Mouse (Mus musculus) thymus, postnatal 36 days (tissue): Measurements from ENCODE around the gene Gm27029.
A peak's percentile ranks its signal among the peaks of the same experiment; 100 is the strongest.
"Not testable (repeated sequence)": the region's sequence is repeated elsewhere in the genome, so short reads cannot be mapped to it uniquely, and the experiment has no call there.

Experiments used
- DNase-seq, 2 experiments: peaks; one replicate each; pipeline ENCODE4 v3.0.0; 2022; ENCODE audit warnings: mixed read lengths in 2 of 2

Gm27029 gene

DNA sequence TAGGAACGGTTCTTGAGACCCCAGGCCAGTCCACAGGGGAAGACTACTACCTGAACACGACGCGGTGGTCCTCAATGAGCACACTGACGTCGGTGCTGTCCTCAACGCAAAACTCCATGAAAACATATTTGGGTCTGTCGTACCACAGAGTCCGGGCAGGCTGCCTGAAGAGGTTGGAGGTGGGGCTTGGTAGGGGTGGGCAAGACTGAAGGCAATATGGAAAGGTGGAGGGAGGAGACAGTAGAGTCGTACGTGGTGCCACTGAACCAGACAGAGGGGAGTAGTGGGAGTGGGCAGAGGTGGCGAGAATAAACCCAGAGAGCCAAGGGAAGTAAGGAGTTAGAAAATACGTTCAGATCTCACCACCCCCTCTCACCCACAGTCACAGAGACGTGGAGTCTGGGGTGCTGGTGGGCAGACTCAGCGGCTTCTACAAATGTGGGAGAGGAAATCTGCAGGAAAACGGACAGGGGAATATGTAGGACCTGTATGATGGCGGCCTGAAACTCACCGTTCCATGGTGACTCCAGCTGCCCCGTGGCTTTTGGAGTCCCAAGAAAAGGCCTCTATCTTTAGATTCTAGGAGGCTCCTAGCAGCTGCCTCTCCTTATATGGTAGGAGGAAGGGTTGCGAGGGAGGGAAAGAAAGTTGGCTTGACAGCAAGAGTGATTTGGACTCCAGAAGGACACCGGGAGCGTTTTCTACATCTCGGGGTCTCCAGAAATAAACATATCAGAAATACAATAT lies at the start of gene Gm27029:
Gm27029 (minus strand) TSS at position 692 of the 747 bp plus-strand sequence.
- DNase-seq, result no peak

DNA sequence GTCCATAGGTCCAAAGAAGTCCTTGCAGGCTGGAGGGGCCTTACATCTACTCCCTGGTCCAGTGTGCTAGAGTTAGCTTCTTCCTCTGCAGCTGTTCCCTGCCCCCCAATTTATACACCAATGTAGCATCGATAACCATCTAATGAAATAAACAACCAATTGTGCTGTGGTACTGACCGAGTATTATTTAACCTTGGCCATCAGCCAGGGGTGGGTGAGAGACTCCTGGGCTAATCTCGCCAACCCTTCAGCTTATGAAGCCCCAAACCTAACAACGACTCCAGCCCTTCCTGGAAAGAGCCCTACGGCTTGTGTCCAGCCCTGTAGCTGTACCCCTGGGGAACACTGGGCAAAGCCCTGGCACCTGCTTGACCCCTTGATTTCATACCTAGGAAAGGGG lies 49.7 kb upstream of the Gm27029 start:
- no peak for DNase-seq

DNA sequence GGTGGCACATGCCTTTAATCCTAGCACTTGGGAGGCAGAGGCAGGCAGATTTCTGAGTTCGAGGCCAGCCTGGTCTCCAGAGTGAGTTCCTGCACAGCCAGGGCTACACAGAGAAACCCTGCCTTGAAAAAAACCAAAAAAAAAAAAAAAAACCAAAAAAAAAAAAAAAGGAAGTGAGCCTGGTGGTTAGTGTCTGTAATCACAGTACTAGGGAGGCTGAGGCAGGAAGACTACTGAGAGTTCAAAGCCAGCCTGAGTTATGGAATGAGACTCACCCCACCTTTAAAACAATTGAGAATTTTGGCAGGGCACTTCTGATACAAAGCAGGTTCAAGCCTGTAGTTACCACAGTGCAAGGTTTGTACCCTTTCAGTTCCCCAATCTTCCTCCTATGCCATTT lies 49.1 kb upstream of the Gm27029 start:
- DNase-seq, result not testable (repeated sequence)

DNA sequence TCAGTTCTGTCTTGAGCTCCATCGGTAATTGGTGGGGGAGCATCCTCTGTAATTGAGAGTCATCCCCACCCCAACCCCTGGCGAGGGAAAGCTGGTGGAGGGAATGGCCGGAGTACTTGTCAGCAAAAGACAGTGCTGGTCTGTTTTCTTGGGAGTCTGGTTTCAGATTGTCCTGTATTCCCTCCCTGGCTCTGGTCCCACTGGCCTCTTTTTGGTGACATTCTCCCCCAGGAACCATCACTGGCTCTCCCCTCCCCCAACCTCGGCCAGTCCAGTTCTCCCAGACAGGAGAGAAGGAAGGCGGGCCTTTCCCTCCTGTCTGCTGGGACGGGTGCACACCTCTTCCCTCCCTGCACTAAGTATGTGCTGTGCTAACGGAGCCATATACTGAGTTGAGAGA lies 47.7 kb upstream of the Gm27029 start:
- no peak for DNase-seq

DNA sequence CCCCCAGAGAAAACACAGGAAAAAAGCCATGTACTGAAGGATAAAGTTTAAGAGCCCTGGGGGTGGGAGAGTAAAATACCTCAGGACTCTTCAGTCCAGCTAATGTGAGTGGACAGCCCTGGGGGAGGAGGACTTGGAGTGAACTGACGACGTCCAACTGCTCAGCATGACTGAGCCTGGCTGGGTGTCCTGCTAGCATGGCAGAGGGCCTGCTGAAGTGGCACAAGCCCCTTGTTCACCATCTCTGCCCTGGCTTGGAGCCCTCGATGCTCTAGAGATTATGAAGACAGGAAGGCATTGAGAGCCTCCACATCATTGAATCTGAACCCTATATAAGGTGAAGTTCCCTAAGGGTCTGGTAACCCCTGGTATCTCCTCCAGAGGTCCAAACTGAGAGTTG lies 47.3 kb upstream of the Gm27029 start:
- DNase-seq, result no peak

DNA sequence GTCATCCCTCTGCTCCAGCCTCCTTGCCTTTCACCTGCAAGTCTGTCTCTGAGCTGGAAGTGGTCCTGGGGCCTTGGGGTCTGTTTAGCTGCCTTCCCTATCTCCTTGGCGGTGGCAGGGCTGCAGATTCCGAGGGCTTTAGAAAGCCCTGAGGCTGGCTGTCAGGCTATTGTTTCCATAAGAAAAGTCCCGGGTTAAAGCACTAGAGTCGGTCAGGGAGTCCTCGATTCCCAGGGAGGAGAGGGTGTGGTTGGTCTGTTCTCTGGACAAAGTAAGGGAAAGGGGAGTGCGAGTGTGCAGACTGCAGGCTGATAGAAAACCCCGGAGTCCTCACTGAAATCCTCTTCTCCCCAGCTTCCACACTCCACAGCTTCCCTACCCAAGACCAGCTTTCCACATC lies 45.6 kb upstream of the Gm27029 start:
- no peak for DNase-seq

- no peak for DNase-seq
Observed at GRCm38 (mm10) chr11:101469155-101469554, 44.6 kb upstream of the Gm27029 start.

DNA sequence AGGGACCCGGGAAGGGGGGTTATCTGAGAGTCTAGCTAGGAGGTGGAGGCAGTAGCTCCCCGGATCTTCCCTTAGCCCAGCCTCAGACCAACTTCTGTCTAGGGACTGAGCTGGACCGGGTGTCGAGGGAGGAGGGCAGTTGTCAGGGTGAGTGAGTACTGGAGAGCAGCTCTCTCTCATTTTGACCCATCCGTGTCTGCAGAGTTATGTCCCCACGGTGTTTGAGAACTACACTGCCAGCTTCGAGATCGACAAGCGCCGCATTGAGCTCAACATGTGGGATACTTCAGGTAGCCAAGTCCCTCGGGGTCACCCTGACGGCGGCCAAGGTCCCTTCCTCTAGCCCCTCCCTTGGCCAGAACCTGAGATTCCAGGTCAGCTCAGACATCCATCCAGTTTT lies 44.1 kb upstream of the Gm27029 start:
- no peak for DNase-seq

DNA sequence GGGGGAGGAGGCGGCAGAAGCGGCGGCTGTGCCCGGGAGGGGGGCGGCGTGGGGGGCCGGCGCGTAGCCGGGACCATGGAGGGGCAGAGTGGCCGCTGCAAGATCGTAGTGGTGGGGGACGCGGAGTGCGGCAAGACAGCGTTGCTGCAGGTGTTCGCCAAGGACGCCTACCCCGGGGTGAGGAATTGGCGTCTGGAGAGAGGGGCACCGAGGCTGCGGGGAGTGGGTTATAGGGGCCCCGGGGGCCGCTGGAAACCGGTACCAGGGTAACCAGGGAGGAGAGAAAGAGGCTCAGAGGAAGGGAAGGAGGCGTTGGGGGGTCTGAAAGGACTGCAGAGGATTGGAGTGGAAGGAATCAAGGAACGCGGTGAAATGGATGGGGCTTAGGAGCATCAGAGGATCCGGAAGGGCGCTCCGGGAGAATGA lies 43.7 kb upstream of the Gm27029 start:
- no peak for DNase-seq

- peak; percentile 75 to 79 for DNase-seq
Observed at GRCm38 (mm10) chr11:101467477-101468262, 43.1 kb upstream of the Gm27029 start.

- not testable (repeated sequence) for DNase-seq
Observed at GRCm38 (mm10) chr11:101466552-101466950, 42.0 kb upstream of the Gm27029 start.

DNA sequence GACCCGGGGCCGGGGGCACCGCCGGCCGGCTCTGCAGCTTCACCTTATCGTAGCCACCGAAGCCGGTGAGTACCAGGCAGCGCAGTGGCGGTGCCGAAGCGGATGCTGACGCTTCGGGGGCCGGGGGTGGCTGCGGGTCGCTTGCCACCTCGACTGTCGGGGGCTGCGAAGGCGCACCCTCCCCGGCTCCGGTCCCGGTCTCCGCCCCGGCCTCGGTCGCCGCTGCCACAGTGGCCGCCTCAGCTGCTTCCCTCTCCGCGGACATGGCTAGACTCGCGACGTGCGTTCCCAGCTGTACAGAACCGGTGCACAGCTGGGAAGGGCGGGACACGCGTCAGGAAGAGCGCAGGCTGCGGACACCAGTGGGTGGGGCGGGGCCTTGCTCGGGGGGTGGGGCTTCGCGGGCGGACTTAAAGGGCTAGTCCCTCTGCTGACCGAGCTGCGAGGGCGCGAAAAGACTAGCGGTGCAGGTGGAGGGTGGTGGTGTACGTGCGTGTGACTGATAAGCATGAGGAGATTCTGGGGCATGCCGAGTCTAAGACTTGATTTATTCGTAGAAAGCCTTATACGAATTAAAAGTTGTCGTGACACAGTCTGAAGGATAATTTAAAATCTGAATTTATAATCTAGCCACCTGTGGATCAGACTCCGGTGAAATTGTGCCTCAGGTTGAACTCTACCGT lies 41.4 kb upstream of the Gm27029 start, which contains the start of gene Vat1:
Vat1 (minus strand) TSS at position 362 of the 683 bp plus-strand sequence.
- peak; percentile 69 to 73 for DNase-seq

GRCm38 (mm10) chr11:101465101-101465868 lies 40.7 kb upstream of the Gm27029 start:
- DNase-seq, result peak; percentile 36 to 57

- no peak for DNase-seq
Observed at GRCm38 (mm10) chr11:101464211-101465100, 39.9 kb upstream of the Gm27029 start, which contains the start of gene Rnd2. TSS of gene Rnd2 (plus strand) at chr11:101464999.

DNA sequence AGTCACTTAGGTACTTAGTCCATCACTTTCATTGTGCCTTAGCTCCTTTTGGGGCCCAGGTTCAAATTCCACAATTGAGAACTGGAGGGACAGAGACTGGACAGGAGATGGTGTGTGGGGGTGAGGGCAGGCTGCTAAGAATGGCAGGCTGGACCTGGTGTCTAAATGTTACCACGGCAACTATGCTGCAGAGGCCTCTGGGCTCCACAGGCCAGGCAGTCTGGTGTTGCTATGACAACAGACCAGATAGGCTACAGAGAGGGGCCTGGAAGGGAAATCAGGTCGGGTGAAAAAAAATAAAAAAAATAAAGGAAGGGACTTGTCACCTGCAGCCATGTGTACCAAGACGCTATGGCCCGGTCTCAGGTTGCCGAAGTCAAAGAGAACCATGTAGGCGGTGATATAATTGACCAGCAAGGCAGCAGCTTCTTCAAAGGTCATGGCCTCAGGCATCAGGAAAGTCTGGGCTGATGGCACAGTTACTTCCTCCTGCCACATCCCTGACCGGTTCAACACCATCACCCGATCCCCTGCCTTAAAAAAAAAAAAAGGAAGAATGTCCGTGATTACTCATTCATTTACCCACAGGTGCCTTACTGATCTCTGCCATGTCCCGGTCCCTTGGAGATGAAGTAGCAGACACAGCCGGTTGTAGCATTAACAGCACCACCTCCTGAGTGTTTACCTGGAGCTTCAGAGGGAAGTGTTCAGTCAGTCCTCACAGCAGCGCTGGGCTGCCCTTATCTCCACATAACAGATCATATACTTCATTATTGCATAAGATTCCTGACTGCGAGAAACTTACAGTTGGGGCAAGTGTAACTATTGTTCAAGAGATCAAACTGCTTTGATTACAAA lies 38.2 kb upstream of the Gm27029 start:
- no peak for DNase-seq

- DNase-seq, result no peak
Observed at GRCm38 (mm10) chr11:101462141-101462540, 37.5 kb upstream of the Gm27029 start.

DNA sequence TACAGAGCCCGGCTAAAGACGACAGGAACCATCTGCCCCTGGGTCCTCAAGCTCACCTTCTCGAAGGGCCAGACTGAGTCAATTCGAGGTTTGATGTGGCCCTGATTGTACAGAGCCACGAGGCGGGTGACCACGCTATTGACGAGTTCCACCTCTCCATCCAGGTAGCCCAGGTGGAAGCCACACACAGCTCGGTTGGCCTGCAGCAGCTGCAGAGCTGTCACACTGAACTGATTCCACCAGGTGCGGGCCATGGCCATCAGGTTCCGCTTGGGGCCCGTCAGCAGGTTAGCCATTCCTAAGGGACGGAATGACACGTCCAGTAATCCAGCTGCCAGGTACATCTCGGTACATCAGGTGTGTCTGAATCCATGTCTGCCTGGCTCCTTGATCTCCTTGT lies 35.7 kb upstream of the Gm27029 start:
- DNase-seq, result no peak

GRCm38 (mm10) chr11:101459716-101460115 lies 35.1 kb upstream of the Gm27029 start:
- no peak for DNase-seq

DNA sequence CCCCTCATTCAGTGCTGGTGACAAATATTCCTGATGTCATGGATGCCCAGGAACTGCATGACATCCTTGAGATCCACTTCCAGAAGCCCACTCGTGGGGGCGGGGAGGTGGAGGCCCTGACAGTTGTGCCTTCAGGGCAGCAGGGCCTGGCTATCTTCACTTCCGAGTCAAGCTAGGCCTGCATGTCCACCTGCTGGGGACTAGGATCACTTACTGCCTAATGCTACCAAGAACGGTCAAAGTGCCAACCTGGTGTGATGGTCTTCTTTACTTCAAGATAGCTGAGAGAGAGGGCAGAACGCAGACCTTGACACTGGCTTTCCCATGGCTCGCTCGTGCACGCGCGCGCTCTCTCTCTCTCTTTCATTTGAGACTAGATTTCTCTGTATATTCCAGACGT lies 33.6 kb upstream of the Gm27029 start:
- no peak for DNase-seq

DNA sequence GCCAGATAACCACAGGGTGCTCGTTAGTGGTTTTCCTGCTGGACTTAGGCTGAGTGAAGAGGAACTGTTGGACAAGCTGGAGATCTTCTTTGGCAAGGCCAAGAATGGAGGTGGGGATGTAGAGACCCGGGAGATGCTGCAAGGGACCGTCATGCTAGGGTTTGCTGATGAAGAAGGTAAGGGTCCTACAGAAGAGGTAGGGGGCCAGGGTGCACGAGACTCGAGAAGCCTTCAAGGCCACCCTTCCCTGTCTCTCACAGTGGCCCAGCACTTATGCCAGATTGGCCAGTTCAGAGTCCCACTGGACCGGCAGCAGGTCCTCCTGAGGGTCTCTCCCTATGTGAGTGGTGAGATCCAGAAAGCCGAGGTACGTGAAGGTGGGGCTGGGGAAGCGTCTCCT lies 33.0 kb upstream of the Gm27029 start:
- no peak for DNase-seq

DNA sequence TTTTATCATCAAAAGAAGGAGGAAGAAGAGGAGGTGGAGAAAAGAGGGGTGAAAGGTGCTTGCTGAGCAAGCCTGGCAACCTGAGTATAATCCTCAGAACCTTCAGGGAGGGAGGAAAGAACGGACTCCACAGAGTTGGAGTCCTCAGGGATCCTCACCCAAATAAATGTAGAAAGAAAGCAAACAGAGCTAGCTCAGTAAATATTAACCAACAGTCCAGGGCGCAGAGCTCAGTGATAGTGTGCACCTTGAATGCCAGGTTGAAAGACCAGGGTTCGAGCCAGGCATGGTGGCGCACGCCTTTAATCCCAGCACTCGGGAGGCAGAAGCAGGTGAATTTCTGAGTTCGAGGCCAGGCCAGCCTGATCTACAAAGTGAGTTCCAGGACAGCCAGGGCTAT lies 31.0 kb upstream of the Gm27029 start:
- no peak for DNase-seq
